Mouse (Mus musculus) mouse embryonic stem cell (cell line): ENCODE results near the gene Ankrd13d.

Experiments used
- in situ Hi-C, 2 experiments: fragments of 300-500 bp; cut with MboI; formaldehyde crosslinking; loops; 1 replicate in 1 of 2; 3 replicates in 1 of 2; pipeline ENCODE4 v1.14.3; 2019 to 2020; ENCODE audit warnings: low sequenced_read_pairs in 2 of 2, low pct_unique_long_range_greater_than_20kb in 1 of 2, mixed read lengths in 1 of 2; ENCODE audit not compliant: unreplicated experiment in 1 of 2

The Ankrd13d gene

DNA sequence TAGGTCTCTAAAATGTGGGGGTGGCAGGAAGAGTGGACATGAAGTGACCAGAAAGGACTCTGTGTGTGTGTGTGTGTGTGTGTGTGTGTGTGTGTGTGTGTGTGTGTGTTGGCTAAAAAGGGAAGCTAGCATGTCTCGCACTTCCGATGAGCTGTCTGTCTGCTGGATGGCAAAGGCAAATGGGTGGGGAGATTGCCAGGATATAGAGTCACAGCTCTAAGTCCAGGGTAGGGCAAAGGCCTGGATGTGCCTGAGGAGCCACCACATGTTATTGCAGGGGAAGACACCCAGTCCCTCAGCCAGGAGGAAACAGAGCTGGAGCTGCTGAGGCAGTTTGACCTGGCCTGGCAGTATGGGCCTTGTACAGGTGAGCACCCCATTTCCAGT is 50.8 kb downstream of the Ankrd13d start:
- in situ Hi-C loops, result no loop called here

DNA sequence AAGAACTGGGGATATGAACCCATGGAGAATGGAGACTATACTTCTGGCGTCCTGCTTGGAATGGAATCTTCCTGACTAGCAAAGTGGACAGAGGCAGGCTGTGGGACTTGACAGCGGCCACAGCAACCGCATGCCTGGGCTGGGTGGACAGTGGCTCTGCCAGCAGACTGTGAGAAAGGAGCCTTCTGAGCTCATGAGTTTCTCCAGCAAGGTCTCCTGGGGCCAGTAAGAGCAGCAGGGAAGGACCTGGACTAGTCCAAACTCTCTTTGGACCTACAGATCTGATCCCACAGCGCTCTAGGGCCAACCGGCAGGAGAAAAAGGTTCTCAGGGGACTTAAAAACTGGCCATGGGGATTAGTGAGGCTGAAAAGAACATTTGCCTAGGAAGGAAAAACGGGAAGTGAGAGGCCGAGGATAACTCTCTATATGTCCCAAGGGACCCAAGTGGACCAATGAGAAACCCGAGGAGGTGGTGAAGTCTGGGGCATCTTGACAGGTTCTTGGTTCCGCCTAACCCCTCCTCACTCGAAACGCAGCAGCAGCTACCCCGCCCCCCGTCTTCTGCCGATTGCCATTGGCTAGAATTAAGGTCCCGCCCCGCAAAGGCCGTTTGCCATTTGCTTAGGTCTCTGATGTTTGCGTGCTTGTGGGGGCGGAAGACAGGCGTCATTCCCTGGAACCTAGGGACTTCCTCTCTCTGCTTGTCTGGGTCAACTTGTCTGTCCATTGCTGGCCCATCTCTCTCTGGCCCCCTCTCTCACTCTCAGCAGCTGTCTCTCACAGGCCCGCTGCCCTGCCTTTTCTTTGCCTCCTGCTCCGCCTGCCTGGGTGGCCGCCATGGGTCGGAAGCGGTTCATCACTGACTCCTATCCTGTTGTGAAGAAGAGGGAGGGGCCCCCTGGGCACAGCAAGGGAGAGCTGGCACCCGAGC is 51.4 kb downstream of the Ankrd13d start, which contains the start of gene Pold4:
Gene Pold4 (plus strand): TSS at position 647 of the 933 bp plus-strand sequence.
- in situ Hi-C loops, result no loop called here

DNA sequence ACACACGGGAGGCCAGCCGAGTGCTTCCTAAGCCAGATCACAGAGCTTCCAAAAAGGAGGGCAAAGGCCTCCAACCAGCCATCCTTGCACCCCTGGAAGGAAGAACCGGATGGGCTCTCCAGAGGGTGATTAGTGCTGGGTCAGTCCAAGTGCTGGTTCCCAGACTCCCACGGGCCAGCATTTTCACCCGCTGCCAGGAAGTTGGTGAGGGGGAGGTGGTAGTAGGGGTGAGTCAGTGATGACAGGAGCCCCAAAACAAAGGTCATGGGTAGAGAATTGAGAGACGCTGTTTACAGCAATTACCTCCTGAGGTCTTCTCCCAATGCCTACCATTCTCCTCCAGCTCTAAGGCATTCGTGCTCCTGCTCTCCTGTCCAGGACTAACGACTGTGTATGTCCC is 52.5 kb downstream of the Ankrd13d start:
- in situ Hi-C loops, result no loop called here

DNA sequence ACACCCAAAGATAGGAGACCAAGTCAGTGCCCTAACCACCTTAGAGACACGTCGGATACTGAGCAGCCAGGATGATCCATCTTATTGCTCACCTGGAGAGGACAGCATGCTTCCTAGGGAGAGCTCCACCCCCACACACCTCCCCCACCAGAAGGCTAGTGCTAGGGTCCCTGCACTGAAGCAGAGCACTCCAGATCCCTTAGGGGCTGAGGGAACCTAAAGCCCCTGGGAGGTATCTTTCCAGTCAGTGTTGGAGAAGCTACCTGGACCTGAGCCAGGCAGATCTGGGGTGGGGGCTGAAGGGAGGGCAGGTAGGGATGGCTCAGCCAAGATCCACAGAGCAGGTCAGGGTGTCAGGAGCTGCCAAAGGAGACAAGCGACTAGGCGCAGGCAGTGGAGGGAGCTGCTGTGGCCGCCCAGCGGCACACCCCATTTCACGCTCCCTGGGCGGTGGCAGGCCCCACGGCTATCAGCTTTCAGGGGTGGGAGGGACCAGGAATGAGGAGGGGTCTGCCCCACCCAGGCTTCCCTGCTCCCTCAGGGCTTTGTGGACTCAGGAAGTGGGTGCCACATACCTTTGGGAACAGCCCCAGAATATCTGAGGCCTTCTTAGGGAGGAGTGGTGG is 53.4 kb downstream of the Ankrd13d start:
- in situ Hi-C loops, result no loop called here

DNA sequence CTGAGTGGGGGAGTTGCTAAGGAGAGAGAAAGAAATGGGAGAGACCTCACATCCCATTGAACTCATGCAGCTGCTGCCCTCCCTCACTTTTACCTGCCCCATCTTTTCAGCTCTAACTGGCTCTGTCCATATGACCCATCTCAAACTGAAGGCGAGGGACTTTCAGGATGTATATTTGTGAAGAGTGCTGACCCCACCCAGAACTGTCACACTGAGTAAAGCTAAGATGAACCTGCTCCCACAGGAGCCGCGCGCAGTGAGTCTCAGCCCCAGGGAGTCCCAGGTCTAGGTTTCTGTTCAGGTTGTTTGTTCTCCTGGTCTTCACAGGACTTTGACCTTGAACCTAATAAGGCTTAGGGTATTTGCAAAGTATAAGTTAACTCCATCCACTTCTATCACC is 54.0 kb downstream of the Ankrd13d start:
- in situ Hi-C loops, result no loop called here

DNA sequence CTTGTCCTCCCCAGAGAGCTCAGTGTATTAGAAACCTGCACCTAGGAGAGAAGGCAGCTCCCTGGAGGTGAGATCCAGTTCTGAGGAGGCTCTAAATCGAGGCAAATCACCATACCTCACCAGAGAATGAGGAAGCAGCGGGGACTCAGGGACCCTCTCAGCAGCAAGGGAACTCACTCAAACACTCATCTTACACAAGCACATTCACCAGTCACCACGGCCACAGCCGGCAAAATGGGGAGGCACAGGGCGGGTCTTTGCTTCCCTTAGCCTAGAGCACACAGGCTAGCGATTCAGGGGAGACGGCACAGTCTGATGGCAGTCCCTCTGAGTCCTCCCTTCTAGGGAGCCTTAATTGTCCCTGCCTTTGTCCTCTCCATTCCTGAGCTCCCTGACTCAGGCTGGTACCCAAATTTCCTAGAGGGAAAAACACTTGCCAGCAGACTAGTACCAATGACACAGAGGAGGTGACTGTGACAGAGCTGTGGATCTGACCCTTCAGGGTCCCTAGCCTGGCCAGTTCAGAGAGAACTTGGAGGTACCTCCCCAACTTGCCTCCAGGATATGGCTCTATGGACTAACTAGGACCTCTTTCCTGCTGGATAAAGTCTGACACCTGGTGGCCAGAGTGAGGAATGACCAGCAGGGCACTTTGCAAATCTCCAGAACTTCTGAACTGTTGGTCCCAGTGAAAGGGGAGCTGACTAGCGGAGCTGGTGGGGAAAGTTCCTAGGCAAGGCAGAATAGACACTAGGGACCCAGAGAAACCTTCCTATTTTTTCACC is 54.9 kb downstream of the Ankrd13d start:
- in situ Hi-C loops, result no loop called here

DNA sequence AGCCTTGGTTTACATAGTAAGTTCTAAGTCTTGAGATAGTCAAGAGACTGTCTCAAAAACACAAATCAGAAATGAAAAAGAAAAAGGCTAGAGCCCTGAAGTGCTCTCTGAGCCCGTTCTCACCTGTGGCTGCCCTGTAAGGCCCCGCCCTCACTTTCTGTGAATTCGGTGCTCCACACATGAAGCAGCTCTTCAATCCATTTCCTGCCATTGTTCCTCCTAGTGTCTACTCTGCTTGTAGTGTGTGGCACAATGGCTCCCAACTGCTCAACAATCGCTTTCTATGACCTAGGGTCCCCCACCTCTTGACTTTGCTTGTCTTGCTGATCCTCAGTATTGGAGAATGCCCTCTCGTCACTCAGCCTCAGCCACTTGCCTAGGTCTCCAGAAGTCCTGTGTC is 55.5 kb downstream of the Ankrd13d start:
- in situ Hi-C loops, result no loop called here

DNA sequence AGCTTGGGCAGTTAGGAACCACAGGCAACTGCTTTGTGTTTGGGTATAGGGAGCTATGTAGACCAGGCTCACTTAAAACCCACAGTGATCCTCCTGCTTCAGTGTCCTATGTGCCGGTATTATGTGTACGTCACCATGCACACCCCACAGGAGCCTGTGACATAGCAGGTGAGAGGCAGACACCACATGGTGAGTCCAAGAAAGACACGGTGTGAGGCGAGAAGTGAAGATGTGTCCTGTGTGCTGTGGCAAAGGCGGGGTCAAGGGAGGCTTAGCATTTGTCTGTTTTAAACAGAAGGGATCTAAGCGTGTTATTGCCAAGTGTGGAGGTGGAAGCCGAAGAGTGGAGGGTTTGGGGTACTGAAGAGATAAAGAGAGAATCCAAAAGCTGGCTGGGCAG is 56.2 kb downstream of the Ankrd13d start:
- in situ Hi-C loops, result no loop called here

DNA sequence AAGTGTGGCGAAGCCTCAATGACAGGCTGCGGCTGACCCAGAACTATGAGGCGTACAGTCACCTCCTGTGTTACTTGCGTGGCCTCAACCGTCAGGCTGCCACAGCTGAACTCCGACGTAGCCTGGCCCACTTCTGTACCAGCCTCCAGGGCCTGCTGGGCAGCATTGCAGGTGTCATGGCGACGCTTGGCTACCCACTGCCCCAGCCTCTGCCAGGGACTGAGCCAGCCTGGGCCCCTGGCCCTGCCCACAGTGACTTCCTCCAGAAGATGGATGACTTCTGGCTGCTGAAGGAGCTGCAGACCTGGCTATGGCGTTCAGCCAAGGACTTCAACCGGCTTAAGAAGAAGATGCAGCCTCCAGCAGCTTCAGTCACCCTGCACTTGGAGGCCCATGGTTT is 60.8 kb downstream of the Ankrd13d start:
- in situ Hi-C loops, result no loop called here

DNA sequence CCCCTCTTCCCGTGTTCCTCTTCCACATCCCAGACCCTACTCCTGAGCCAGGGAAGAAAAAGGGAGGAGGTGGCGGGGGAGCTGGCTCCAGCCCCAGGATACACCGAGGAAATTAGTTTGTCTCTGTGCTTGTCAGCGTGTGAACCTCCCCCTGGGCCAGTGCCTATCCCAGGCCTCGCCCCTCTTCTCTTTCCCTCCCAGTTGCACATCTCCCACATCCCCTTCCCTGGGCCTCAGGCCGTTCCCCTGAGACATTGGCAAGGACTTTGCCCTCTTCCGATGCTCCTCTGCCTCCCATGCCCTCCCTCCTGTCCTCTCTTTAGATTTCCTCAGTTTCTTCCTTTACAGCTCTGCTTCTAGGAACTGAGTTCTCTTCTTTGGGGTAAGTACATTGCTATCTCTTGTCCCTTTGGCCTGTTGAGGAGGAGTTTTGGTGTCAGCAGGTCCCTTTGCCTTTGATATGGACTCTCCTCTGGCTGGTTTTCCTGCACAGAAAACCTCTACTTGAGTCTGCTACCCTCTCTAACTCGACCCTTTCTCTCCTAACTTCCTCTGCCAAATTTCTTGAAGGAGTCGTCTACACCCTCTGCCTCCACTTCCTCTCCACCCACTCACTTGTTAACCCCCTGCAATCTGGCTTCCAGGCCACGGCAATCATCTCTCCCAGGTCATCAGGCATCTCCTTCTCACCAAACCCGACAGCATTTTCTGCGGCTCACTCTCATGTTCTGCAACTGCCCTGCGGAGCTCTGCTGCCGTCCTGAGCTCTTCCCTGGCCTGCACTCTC is 61.8 kb downstream of the Ankrd13d start:
- in situ Hi-C loops, result no loop called here

DNA sequence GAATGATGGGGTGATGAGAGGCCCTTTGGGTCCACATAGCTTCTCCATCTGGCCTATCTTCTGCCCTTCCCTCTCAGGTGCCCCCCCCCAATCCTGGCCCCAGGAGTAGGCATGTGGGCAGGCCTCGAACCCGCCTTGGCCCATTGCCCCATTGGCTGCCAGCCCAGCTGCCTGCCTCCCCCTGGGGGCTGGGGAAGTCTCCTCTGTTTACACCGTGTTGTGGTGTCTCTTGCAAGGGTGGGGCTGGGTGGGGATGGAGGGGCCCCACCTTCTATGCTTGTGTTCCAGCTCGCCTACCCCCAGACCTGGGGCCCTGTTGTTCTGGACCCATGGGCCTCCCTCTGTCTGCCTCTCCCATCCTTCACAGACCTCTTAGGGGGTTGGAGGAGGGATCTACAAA is 62.5 kb downstream of the Ankrd13d start:
- in situ Hi-C loops, result no loop called here
